Mouse (Mus musculus) mature B cell (primary cell): Measurements from ENCODE around the gene Ank.

Experiments
- in situ Hi-C: fragments of 300-500 bp; cut with MboI; formaldehyde crosslinking; loops from 2 replicates; pipeline ENCODE4 v1.14.3; 2019

The Ank gene

GRCm38 (mm10) chr15:27633941-27634900 lies 167.7 kb downstream of the Ank start:
- in situ Hi-C loops, result no loop called here

- in situ Hi-C loops, result loop anchor here (10.0 kb wide), 2 partner anchors 214 to 316 kb away; no protein-coding TSS in a partner anchor
Measured at GRCm38 (mm10) chr15:27641171-27641570, 174.7 kb downstream of the Ank start.

GRCm38 (mm10) chr15:27642895-27643294 lies 176.4 kb downstream of the Ank start:
- in situ Hi-C loops, result loop anchor here (10.0 kb wide), 2 partner anchors 212 to 318 kb away; no protein-coding TSS in a partner anchor
